Mouse (Mus musculus): Measurements from ENCODE around the gene Sdhd. TPM values are rescaled to one million over a fixed set of nuclear protein-coding genes. Genes with fewer than 3 reads are reported as not detected.
A peak's percentile ranks its signal among the peaks of the same experiment; 100 is the strongest.

Sdhd gene
- polyA plus RNA-seq, 1 experiment from 2014 or later: 272 TPM

DNA sequence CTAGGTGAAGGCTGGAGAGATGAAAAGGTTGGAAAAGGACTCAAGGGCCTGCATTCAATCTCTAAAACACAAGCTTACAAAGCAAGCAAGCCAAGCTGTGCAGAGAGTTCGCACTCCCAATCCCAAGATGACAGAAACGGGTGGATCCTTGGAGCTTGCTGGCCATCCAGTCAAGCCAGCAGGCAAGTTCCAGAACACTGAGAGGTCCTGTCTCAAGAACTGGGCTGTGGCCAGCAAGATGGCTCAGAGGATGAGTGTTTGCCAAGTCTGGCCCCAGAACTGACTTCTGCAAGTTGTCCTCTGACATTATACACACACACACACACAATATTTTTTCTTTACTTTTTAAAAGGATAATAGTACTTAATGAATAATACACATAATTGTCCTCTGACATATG is 35.7 kb downstream of the Sdhd start:
- Histone ChIP-seq H3K27me3 (ENCODE audit: insufficient read depth, poor library complexity, severe bottlenecking) (no peaks in the 10 kb centered on the region), H3K36me3 (no peaks in the 10 kb centered on the region), H3K27ac (no peak overlapping the region), H3K4me3 (no peak overlapping the region), H3K9me3 (no peaks in the 10 kb centered on the region), H3K4me1 (replicated peaks) (no peaks in the 10 kb centered on the region)
- no peak for DNase-seq (ENCODE audit: low spot score)
- 93% methylated on average over 2 of the region's 2 CpGs for WGBS

DNA sequence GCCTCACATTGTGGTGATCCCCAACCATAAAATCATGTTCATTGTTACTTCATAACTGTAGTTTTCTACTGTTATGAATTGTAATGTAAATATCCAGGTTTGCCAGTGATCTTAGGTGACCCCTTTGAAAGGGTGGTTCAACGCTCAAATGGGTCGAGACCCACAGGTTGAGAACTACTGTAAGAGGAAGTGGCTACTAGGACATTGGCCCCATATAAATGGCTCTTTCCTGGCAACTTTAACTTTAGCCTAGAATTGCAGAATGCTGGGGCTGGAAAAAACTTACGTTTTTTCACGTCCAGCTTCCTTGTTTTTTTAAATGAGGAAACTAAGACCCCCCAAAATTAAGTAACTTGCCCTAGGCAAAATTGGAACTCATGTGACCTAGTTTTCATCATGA is 36.2 kb downstream of the Sdhd start:
- no peak for DNase-seq (ENCODE audit: low spot score)
- WGBS: 91% methylated on average over 4 of the region's 4 CpGs
- H3K9me3 ChIP-seq: no peaks in the 10 kb centered on the region
- H3K4me1 ChIP-seq (replicated peaks): no peaks in the 10 kb centered on the region
- no peak overlapping the region for H3K27ac ChIP-seq
- H3K36me3 ChIP-seq: no peaks in the 10 kb centered on the region
- no peaks in the 10 kb centered on the region for H3K27me3 ChIP-seq (ENCODE audit: insufficient read depth, poor library complexity, severe bottlenecking)
- no peak overlapping the region for H3K4me3 ChIP-seq

DNA sequence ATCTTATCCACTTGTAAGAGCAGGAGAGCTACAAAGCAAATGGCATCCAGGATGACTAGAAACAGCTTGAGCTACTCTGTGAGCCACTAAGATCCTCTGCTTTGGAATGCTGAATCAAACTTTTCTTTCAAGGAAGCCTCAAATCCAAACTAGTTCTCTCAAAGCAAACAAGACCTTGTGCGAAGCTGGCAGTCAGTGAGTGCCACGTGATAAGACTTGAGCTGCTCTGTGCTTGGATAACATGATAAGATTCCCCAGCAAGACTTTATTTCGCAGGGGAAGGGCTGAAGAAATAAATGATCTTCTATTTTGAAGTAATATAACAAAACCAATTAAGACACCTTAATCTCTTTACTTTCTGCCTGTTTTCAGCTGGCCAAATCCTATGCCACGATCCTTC is 37.7 kb downstream of the Sdhd start:
- Histone ChIP-seq H3K27me3 (ENCODE audit: insufficient read depth, poor library complexity, severe bottlenecking) (no peaks in the 10 kb centered on the region), H3K4me1 (replicated peaks) (no peaks in the 10 kb centered on the region), H3K9me3 (no peaks in the 10 kb centered on the region), H3K36me3 (no peaks in the 10 kb centered on the region), H3K4me3 (no peak overlapping the region), H3K27ac (no peak overlapping the region)
- 84% methylated on average over 4 of the region's 4 CpGs for WGBS
- DNase-seq (ENCODE audit: low spot score): no peak

DNA sequence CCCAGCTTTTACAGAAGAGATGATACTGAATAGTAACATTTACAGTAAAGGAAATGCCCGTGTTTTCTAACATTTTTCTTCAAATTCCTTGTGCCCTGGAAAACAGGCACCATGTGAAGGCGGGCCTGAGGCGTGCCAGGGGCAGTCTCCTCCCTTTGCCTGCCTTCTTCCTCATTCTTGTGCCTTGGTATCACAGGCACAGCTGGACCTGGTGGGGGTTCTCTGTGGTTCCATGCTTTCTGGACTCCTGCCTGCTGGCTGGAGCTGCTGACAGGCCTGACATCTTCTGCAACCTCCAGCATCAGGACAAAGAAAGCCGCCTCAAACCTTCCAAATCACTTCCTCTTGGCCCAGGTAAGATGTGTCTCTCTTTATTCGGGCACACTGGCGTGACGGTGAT is 38.4 kb downstream of the Sdhd start:
- Histone ChIP-seq H3K9me3 (no peaks in the 10 kb centered on the region), H3K27ac (no peak overlapping the region), H3K4me1 (replicated peaks) (no peaks in the 10 kb centered on the region), H3K36me3 (no peaks in the 10 kb centered on the region), H3K27me3 (ENCODE audit: insufficient read depth, poor library complexity, severe bottlenecking) (no peaks in the 10 kb centered on the region), H3K4me3 (no peak overlapping the region)
- no peak for DNase-seq (ENCODE audit: low spot score)
- WGBS: 79% methylated on average over 7 of the region's 7 CpGs

DNA sequence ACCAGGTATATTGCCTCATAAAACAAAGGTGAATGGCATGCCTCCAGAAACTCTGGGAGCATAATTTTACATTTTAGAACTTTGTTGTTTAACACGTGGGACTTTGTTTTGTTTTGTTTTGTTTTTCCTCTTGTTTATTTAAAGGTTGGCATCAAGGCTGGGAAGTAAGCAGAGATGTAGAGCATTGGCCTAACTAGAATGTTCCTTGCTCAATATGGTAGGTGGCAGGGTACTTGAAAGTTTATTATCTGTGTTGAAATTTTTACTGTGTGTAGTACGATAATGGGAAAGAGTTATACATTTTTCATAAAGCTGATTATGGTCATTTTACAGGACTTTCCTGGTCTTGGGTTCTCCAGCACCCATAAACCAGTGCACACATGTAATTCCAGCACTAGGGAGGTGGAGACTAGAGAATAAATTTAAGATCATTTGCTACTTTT is 41.7 kb downstream of the Sdhd start:
- no peaks in the 10 kb centered on the region for H3K36me3 ChIP-seq
- H3K4me3 ChIP-seq: no peak overlapping the region
- no peaks in the 10 kb centered on the region for H3K9me3 ChIP-seq
- H3K4me1 ChIP-seq (replicated peaks): no peaks in the 10 kb centered on the region
- 90% methylated on average over 2 of the region's 2 CpGs for WGBS
- no peak for DNase-seq (ENCODE audit: low spot score)
- no peak overlapping the region for H3K27ac ChIP-seq
- no peaks in the 10 kb centered on the region for H3K27me3 ChIP-seq (ENCODE audit: insufficient read depth, poor library complexity, severe bottlenecking)

DNA sequence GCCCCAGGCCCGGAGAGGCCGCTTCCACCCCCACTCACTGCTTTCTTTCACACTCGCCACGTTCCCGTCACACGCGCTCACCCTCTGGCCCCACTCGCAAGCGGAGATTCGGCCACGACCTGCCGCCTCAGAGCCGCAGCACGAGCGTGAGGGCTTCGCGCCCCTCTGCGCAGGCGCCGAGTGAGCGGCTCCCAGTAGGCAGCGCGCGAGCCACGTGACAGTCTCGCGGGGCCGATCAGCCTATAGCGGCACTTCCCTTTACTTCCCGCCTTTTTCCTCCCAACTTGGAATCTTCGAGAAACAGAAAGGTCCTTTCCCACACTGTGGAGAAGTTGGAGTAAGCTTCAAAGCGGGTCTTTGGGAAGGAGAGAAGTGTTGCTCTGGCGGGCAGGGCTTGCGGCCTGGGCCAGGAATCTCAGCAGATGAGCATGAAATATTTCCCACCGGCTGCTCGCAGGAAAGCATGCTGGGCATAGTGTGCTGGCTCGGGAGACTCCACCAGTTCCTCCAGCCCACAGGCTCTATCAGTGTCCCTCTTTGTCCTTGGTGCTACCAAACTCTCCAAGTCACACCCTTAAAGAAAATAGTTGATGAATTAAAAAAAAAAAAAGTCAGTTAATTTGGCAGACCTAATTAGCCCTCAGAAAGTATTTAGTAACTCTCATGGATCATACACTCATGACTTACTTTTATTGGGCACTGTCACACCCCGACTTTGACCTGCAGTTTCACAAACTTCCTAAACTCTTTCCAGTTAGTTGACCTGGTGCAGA is 42.3 kb downstream of the Sdhd start, which contains the start of gene Tex12:
Gene Tex12, minus strand, starts transcription at position 181 of the 773 bp plus-strand sequence.
- no peak for DNase-seq (ENCODE audit: low spot score)
- Histone ChIP-seq H3K27ac (no peak within 1 kb of the TSS), H3K27me3 (ENCODE audit: insufficient read depth, poor library complexity, severe bottlenecking) (no peaks in the 10 kb centered on the region), H3K9me3 (no peaks in the 10 kb centered on the region), H3K4me1 (replicated peaks) (no peaks in the 10 kb centered on the region), H3K36me3 (no peaks in the 10 kb centered on the region), H3K4me3 (no peak within 1 kb of the TSS)
- 85% methylated on average over 38 of the region's 38 CpGs for WGBS

DNA sequence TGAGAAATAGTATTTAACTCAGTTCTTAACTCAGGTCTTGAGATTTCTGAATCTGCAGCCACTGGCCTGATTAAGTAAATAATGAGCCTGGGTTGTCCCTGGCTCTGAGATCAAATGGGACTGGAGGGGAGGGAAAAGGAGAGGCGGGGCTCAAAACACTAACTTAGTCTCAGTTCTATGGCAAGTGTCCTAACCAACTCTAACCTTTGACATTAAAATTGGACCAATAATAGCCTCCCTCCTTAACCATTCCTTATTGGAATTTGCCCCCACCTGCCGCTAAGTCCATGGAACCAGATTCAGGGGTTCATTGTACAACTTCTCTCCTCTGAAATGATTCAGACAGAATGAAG is 48.5 kb downstream of the Sdhd start, which contains the start of gene Bco2:
Gene Bco2, minus strand, starts transcription at position 88 of the 353 bp plus-strand sequence.
- peak within 1 kb of the TSS; percentile 41 for H3K4me3 ChIP-seq
- DNase-seq (ENCODE audit: low spot score): no peak
- H3K27ac ChIP-seq: peak within 1 kb of the TSS; percentile 79
- WGBS: 18% methylated on average over 2 of the region's 2 CpGs
- peaks cover 15% of the 10 kb centered on the region for H3K4me1 ChIP-seq (replicated peaks)
- no peaks in the 10 kb centered on the region for H3K9me3 ChIP-seq
- no peaks in the 10 kb centered on the region for H3K27me3 ChIP-seq (ENCODE audit: insufficient read depth, poor library complexity, severe bottlenecking)
- no peaks in the 10 kb centered on the region for H3K36me3 ChIP-seq

DNA sequence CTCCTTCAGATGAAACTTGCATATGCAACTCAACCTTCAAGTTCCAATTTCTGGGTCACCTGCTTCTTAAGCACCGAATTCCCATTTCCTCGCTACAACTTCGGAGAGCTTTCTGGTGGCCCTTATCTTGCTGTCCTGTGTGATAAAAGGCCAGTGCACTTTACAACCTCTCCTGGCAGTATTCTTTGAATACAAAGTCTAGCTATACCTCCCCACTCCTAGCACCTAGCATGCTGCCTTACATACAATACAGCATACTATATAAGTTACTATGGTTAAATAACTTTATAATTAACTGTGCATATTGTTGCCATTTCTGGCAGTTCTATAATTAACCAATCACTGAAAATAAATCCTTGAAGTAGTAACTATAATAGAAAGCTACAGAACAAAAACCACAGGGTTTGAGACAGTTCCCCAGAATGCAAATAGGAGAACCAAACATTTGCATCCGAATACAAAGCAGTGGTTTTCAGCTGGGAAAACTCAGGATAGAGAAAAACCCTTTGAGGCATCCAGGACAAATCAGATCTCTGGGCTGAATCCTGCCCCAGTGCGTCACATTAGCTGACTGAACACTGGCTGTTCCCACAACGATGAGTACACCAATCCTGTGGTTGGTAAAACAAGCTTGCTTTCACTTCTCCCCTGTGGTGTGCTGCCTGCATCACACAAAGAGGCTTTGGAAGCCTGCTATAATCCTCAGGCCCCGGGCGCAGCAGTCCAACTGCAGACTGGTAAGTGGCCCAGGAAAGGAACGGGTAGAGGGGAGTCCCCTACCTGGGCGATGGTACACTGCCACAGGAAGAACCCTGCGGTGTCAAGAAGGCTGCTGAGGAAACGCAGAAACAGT is 49.1 kb downstream of the Sdhd start, which contains the start of gene Il18:
Gene Il18, plus strand, starts transcription at position 587 of the 853 bp plus-strand sequence.
- Histone ChIP-seq H3K4me3 (peak within 1 kb of the TSS; percentile 41), H3K36me3 (no peaks in the 10 kb centered on the region), H3K9me3 (no peaks in the 10 kb centered on the region), H3K27ac (peak within 1 kb of the TSS; percentile 79), H3K4me1 (replicated peaks) (peaks cover 15% of the 10 kb centered on the region), H3K27me3 (ENCODE audit: insufficient read depth, poor library complexity, severe bottlenecking) (no peaks in the 10 kb centered on the region)
- peak; percentile 50 for DNase-seq (ENCODE audit: low spot score)
- 26% methylated on average over 12 of the region's 12 CpGs for WGBS

DNA sequence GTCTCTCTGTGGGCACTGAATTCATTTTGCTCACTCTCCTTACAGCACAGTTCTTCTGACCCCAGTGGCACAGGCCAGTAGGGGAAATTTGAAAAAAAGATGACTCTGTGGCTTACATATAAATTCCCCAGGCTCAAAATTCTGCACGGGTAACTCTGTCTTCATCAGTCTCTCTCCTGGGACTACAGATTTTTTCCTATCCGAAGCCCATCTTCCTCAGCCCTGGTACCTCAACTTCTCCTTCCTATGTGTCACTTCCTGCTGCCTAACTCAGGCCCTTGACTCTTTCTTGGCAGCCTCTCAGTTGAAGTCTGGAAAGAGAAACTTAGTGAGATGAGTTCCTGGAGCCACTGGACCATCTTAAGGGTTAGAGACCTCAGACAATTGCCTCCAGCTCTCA is 50.1 kb downstream of the Sdhd start:
- DNase-seq (ENCODE audit: low spot score): no peak
- Histone ChIP-seq H3K4me1 (replicated peaks) (peaks cover 15% of the 10 kb centered on the region), H3K9me3 (no peaks in the 10 kb centered on the region), H3K4me3 (no peak overlapping the region), H3K36me3 (no peaks in the 10 kb centered on the region), H3K27ac (no peak overlapping the region), H3K27me3 (ENCODE audit: insufficient read depth, poor library complexity, severe bottlenecking) (no peaks in the 10 kb centered on the region)
- WGBS: 85% methylated on average over 2 of the region's 2 CpGs

DNA sequence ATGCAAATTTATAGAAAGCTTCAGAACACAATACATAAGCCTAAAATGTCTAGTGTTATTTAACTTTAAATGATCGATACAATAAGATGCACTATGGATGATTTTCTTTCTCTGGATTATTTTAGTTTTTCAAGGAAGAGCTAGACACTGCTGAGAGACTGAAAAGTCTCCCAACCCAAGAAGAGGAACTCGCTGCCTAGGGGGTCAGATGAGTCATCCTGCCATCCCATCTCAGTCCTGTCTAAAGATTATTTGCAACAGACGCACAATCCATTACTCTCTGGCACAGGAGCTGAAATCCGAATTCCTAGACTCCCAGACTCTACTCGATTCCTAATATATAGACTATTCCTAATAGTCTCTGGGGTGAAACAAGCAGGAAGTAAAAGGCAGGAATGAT is 51.4 kb downstream of the Sdhd start:
- Histone ChIP-seq H3K36me3 (no peaks in the 10 kb centered on the region), H3K4me1 (replicated peaks) (peaks cover 15% of the 10 kb centered on the region), H3K27me3 (ENCODE audit: insufficient read depth, poor library complexity, severe bottlenecking) (no peaks in the 10 kb centered on the region), H3K4me3 (no peak overlapping the region), H3K27ac (no peak overlapping the region), H3K9me3 (no peaks in the 10 kb centered on the region)
- 83% methylated on average over 5 of the region's 5 CpGs for WGBS
- DNase-seq (ENCODE audit: low spot score): no peak

DNA sequence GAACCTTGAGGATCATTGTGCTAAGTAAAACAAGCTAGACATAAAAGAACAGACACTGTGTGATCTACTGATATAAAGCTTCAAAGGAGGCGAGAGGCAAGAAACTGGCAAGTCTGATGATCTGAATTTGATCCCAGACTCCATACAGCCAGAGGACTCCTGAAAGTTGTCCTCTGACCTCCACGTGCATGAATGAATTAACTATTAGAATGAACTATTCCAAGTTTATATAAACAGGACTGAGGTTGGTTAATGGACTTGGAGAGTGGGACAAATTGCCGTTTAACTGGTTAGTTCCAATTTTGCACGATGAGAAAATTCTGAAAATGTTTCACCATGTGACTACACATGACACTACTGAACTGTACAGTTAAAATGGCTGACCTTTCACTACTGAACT is 54.7 kb downstream of the Sdhd start:
- no peaks in the 10 kb centered on the region for H3K27me3 ChIP-seq (ENCODE audit: insufficient read depth, poor library complexity, severe bottlenecking)
- peaks cover under 1% of the 10 kb centered on the region; the same call in 1 of the 2 replicates for H3K4me1 ChIP-seq (replicated peaks)
- H3K36me3 ChIP-seq: no peaks in the 10 kb centered on the region
- no peaks in the 10 kb centered on the region for H3K9me3 ChIP-seq
- H3K4me3 ChIP-seq: no peak overlapping the region
- 90% methylated on average over 4 of the region's 4 CpGs for WGBS
- DNase-seq (ENCODE audit: low spot score): no peak
- H3K27ac ChIP-seq: no peak overlapping the region

DNA sequence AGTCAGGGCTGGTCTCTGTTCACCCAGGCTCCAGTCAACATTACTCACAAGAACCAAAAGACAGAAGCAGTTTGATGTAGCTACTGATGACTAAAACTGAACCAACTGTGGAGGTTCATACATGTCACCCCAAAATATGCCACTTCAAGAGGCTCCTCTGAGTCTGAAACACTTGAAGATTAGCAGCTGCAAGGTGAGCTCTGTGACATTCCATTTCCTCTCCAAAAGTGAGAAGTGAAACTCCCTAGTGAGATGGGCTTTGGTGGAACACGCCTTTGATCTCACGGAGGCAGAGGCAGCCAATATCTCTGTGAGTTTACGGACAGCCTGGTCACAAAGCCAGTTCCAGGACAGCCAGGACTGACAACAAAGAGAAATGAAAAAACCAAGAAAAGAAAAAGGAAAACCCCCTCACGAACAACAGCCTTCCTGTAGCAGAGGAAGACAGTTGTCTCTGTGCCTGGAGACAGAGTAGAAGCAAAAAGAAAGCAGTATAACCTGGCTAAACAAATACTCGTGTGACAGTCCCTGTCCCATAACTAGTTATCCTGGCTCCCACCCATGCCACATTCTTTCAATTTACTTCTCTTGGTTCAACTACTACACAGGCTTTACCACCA is 55.6 kb downstream of the Sdhd start:
- Histone ChIP-seq H3K36me3 (no peaks in the 10 kb centered on the region), H3K27ac (no peak overlapping the region), H3K4me1 (replicated peaks) (no peaks in the 10 kb centered on the region), H3K9me3 (no peaks in the 10 kb centered on the region), H3K4me3 (no peak overlapping the region), H3K27me3 (ENCODE audit: insufficient read depth, poor library complexity, severe bottlenecking) (no peaks in the 10 kb centered on the region)
- 59% methylated on average over 5 of the region's 5 CpGs for WGBS
- DNase-seq (ENCODE audit: low spot score): no peak

Data from hindbrain, embryonic 10.5 days (tissue).